In genomic region chr3:103305411-103305982, GRCm38 (mm10) we compare ENCODE assay signal across 22 mouse cellular contexts. TPM values are rescaled to one million over a fixed set of nuclear protein-coding genes. Genes with fewer than 3 reads are reported as not detected.
DNase-seq lines count a peak whose midpoint lies in the region; ATAC-seq lines count a peak whose summit lies in the region.
"Had no signal": no experiment of that assay in that cellular context is flagged by ENCODE, and none has a peak within 500 bp of the region (broad histone marks: within the 10 kb centered on the region; RNA-seq: fewer than 3 reads in every experiment).

No protein-coding gene starts in this region.

- no peak overlapping the region for H3K9ac ChIP-seq in kidney, embryonic 14.5 days (ENCODE audit: low read depth, low read length)
- H3K9ac ChIP-seq: embryonic facial prominence, embryonic 13.5 days; forebrain, embryonic 12.5 days; hindbrain, embryonic 12.5 days had no signal

- H3K9me3 ChIP-seq in kidney, embryonic 14.5 days (ENCODE audit: control insufficient read depth, low read length), result no peaks in the 10 kb centered on the region
- H3K9me3 ChIP-seq: embryonic facial prominence, embryonic 13.5 days; forebrain, embryonic 12.5 days; heart, embryonic 10.5 days; hindbrain, embryonic 12.5 days had no signal

- no peak for ATAC-seq in kidney, embryonic 14.5 days (ENCODE audit: low FRiP score, low TSS enrichment)
- ATAC-seq: forebrain, embryonic 16.5 days; hindbrain, embryonic 16.5 days; inflammation-experienced regulatory T-cells, adult 6 months; Patski had no signal

- H3K27me3 ChIP-seq in kidney, embryonic 14.5 days (ENCODE audit: control insufficient read depth, insufficient read depth, low read length), result no peaks in the 10 kb centered on the region
- H3K27me3 ChIP-seq: embryonic facial prominence, embryonic 13.5 days; forebrain, embryonic 12.5 days; hindbrain, embryonic 12.5 days; Patski had no signal

- DNase-seq in cerebellum, adult 11-12 months, result peak; percentile 18
- DNase-seq in cerebellum, postnatal 36 days, result no peak
- peak; percentile 26 to 49 for DNase-seq in cerebellum, postnatal 14 days
- no peak for DNase-seq in cerebellum, postnatal 4 days (ENCODE audit: low spot score in 2 of 2)
- peak; percentile 29 for DNase-seq in 416B (ENCODE audit: low read depth)
- peak; percentile 13 for DNase-seq in brain, adult 2 months (ENCODE audit: low read depth, low spot score)
- no peak for DNase-seq in layer of hippocampus, adult 9-10 months (ENCODE audit: low spot score)
- DNase-seq: adrenal gland, adult 8-10 months; adrenal gland, postnatal 36 days; gastrocnemius, postnatal 10 days; heart, adult 18-20 months; heart, postnatal 10 days; heart, postnatal 4 days had no signal

- H3K27ac ChIP-seq in kidney, embryonic 14.5 days (ENCODE audit: low read depth, low read length), result no peak overlapping the region
- H3K27ac ChIP-seq: embryonic facial prominence, embryonic 13.5 days; forebrain, embryonic 12.5 days; heart, embryonic 10.5 days; hindbrain, embryonic 12.5 days had no signal

- no peaks in the 10 kb centered on the region for H3K36me3 ChIP-seq in kidney, embryonic 14.5 days (ENCODE audit: control insufficient read depth, insufficient read depth, low read length)
- H3K36me3 ChIP-seq: embryonic facial prominence, embryonic 13.5 days; forebrain, embryonic 12.5 days; heart, embryonic 10.5 days; hindbrain, embryonic 12.5 days had no signal

- H3K4me1 ChIP-seq in kidney, embryonic 14.5 days (ENCODE audit: control insufficient read depth, insufficient read depth, low read length), result no peaks in the 10 kb centered on the region

- H3K4me2 ChIP-seq in kidney, embryonic 14.5 days (replicated peaks; ENCODE audit: low read depth, low read length), result no peak overlapping the region
- H3K4me2 ChIP-seq: embryonic facial prominence, embryonic 13.5 days; forebrain, embryonic 12.5 days; hindbrain, embryonic 12.5 days had no signal

- H3K4me3 ChIP-seq in kidney, embryonic 14.5 days (ENCODE audit: low read length), result no peak overlapping the region
- H3K4me3 ChIP-seq: embryonic facial prominence, embryonic 13.5 days; forebrain, embryonic 12.5 days; heart, embryonic 10.5 days; hindbrain, embryonic 12.5 days had no signal

- 78% methylated on average over 6 of the region's 6 CpGs for WGBS in kidney, embryonic 14.5 days

RNA-seq across cellular contexts. Expression of gene Trim33, which starts 26.4 kb away (rescaled TPM):
- 27.0 and 35.3 TPM in 2 replicates for polyA plus RNA-seq in kidney, embryonic 14.5 days (2014; fragmentation: Nextera tagmentation; extraction: Ambion mirVana)

Comparison
In these comparisons a context has a peak if more than half of its experiments do, and no peak if none do; other contexts are left out.
1. DNase-seq: peak in cerebellum, adult 11-12 months (single experiment), cerebellum, postnatal 14 days (2 of 2), 416B (single experiment) and brain, adult 2 months (single experiment); none in cerebellum, postnatal 36 days (0 of 2), cerebellum, postnatal 4 days (0 of 2) and layer of hippocampus, adult 9-10 months (single experiment).